Mouse (Mus musculus) neural tube, embryonic 13.5 days (tissue): ENCODE measurements around the gene Zfp786. TPM values are rescaled to one million over a fixed set of nuclear protein-coding genes. Genes with fewer than 3 reads are reported as not detected.

Source experiments
- ATAC-seq: fragments of 200-750 bp; cut with Nextera tagmentation; 2 replicates; pipeline ENCODE4 v1.8.0; 2017; ENCODE audit warnings: low read depth, mild to moderate bottlenecking, moderate TSS enrichment, moderate library complexity
- H3K27ac ChIP-seq: fragments of 300-500 bp; sonication (generic); replicated peaks from 2 replicates; pipeline ENCODE4 v1.5.1; 2015; ENCODE audit warnings: moderate library complexity, mild to moderate bottlenecking, inconsistent platforms
- H3K27me3 ChIP-seq: fragments of 300-500 bp; sonication (generic); 2 replicates; pipeline ENCODE4 v1.6.1; 2015; ENCODE audit warnings: mild to moderate bottlenecking, inconsistent platforms
- H3K36me3 ChIP-seq: fragments of 300-500 bp; sonication (generic); 2 replicates; pipeline ENCODE4 v1.6.1; 2015; ENCODE audit warnings: mild to moderate bottlenecking, inconsistent platforms
- H3K4me1 ChIP-seq: fragments of 300-500 bp; sonication (generic); replicated peaks from 2 replicates; pipeline ENCODE4 v1.6.1; 2015; ENCODE audit warnings: inconsistent platforms
- H3K4me2 ChIP-seq: fragments of 300-500 bp; sonication (generic); 2 replicates; pipeline ENCODE4 v1.6.1; 2015; ENCODE audit warnings: inconsistent platforms, mild to moderate bottlenecking, moderate library complexity
- H3K4me3 ChIP-seq: fragments of 300-500 bp; sonication (generic); 2 replicates; pipeline ENCODE4 v1.5.1; 2015; ENCODE audit warnings: mild to moderate bottlenecking, inconsistent platforms
- H3K9ac ChIP-seq: fragments of 300-500 bp; sonication (generic); 2 replicates; pipeline ENCODE4 v1.6.1; 2015; ENCODE audit warnings: moderate library complexity, mild to moderate bottlenecking, inconsistent platforms
- H3K9me3 ChIP-seq: fragments of 300-500 bp; sonication (generic); 2 replicates; pipeline ENCODE4 v1.6.1; 2016; ENCODE audit warnings: inconsistent platforms
- WGBS: fragments of 180-500 bp; shearing (Covaris S2); methylation state at CpG from one replicate; pipeline ENCODE4 v1.1.7; 2015; 5-methylcytosine and 5-hydroxymethylcytosine counted together
- polyA plus RNA-seq: library from polyadenylated mRNA; unstranded; fragments of >200 nt; fragmentation: Nextera tagmentation; extraction: Ambion mirVana; gene quantifications from 2 replicates; pipeline ENCODE4 v1.2.1, GENCODE M21; 2015

Gene Zfp786
- polyA plus RNA-seq, 1 experiment from 2014 or later, result 17.1 TPM

DNA sequence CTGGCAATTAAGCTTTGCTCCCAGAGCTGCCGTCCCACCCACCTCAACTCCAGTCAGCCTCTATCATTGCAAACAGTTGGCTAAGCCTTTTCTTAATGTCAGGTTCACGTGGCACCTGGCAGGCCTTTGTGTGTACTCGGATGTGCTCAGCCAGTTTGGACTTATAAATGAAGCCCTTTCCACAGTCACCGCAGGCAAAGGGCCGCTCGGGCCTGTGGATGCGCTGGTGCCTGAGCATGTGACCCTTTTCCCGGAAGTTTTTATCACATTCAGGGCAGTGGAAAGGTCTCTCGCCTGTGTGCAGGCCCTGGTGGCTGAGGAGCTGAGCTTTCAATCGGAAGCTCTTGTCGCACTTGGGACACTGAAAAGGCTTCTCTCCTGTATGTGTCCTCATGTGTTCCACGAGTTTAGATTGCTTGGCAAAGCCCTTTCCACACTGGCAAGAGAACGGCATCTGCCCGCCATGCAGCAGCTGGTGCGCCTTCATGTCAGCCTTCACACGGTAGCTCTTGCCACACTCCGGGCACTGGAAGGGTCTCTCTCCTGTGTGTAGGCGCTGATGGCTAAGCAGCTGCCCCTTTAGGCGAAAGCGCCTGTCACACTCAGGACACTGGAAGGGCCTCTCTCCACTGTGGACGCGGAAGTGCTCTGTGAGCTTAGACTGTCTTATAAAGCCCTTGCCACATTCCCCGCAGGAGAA lies 10.9 kb downstream of the Zfp786 start:
- 92% methylated on average over 23 of the region's 23 CpGs for WGBS
- no peaks in the 10 kb centered on the region for H3K9me3 ChIP-seq
- H3K27ac ChIP-seq, result no peak overlapping the region
- H3K4me2 ChIP-seq, result no peak overlapping the region
- no peak overlapping the region for H3K9ac ChIP-seq
- ATAC-seq, result no peak
- no peaks in the 10 kb centered on the region for H3K4me1 ChIP-seq
- no peak overlapping the region for H3K4me3 ChIP-seq
- no peaks in the 10 kb centered on the region for H3K27me3 ChIP-seq
- peaks cover 75% of the 10 kb centered on the region for H3K36me3 ChIP-seq

DNA sequence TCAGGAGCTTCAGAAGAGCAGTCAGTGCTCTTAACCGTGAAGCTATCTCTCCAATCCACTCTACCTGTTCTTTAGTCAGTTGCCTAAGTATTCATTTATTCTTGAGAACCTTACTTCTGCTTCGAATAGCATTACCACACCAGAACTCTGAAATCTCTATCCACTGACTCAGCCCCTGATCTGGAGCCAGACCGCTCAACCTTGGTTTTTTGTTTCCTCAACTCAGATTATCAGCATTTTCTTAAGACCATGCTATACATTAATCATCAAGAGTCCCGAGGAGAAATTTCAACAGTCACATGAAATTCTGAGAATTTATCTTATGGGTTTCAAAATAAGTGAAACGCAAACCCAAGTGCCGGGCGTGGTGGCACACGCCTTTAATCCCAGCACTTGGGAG lies 11.9 kb downstream of the Zfp786 start:
- peaks cover 64% of the 10 kb centered on the region for H3K36me3 ChIP-seq
- WGBS, result 96% methylated on average over 8 of the region's 8 CpGs

DNA sequence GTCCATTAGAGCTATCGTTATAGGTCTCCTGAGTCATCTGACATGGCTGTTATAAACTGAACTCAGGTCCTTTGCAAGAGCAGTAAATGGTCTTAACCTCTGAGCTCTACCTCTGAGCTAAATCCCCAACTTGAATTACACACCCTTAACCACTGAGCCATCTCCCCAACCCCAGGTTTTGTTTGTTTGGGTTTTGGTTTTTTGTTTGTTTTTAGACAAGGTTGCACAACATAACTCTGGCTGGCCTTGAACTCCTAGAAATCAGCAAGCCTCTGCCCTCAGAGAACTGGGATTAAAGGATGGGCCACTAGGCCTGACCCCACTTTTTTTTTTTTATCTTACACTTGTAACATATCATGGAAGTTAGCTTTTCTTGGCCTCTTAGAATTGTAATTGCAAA lies 14.5 kb downstream of the Zfp786 start:
- H3K36me3 ChIP-seq, result peaks cover 40% of the 10 kb centered on the region
- ATAC-seq, result no peak
- no peaks in the 10 kb centered on the region for H3K9me3 ChIP-seq
- H3K27me3 ChIP-seq, result no peaks in the 10 kb centered on the region
- peaks cover 22% of the 10 kb centered on the region for H3K4me1 ChIP-seq
- 95% methylated on average over 1 of the region's 1 CpGs for WGBS
- H3K9ac ChIP-seq, result no peak overlapping the region
- H3K4me2 ChIP-seq, result no peak overlapping the region
- H3K27ac ChIP-seq, result no peak overlapping the region
- H3K4me3 ChIP-seq, result no peak overlapping the region

More for the DNA sequence above, 11.9 kb downstream of the Zfp786 start:
- no peak overlapping the region for H3K9ac ChIP-seq
- H3K9me3 ChIP-seq, result no peaks in the 10 kb centered on the region
- no peak overlapping the region for H3K4me2 ChIP-seq
- no peak for ATAC-seq
- peaks cover 8% of the 10 kb centered on the region; the same call in 1 of the 2 replicates for H3K4me1 ChIP-seq
- H3K27me3 ChIP-seq, result no peaks in the 10 kb centered on the region
- H3K4me3 ChIP-seq, result no peak overlapping the region
- no peak overlapping the region for H3K27ac ChIP-seq

DNA sequence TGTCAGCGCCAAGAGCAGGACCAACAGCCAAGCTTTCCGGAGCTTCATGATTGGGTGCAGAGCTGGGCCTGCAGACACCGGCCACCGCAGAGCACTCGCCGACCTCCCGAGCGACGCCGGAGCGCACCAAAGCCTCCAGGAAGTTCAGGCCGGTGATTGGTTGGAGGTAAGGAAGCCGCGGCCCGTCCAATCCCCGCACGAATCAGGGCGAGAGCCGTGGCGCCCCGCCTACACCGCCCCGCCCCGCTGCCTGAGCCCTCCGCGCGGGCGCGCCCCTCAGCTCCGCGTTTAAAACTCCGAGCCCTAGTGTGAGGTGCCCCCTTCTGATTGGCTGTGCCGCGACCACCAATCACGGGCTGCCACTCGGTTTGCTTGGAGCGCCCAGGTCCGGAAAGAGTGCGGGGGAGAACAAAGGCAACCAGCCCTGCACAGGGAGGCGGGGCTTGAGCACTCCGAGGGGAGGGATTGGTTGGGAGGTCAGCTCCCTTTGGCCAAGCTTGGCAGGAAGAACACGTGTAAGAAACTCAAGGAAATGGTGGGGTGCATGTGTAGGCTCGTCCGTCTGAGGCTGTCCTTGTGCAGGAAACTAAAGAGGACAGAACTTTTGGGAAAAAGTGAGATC lies 17.3 kb downstream of the Zfp786 start, which contains the start of gene Pdia4:
TSS of gene Pdia4 (minus strand) at position 174 of the 622 bp plus-strand sequence.
- H3K4me1 ChIP-seq, result peaks cover 48% of the 10 kb centered on the region
- WGBS, result under 1% methylated on average over 44 of the region's 44 CpGs
- no peaks in the 10 kb centered on the region for H3K27me3 ChIP-seq
- peak within 1 kb of the TSS; percentile 95 for H3K9ac ChIP-seq
- H3K27ac ChIP-seq, result peak within 1 kb of the TSS; percentile 95
- no peaks in the 10 kb centered on the region for H3K9me3 ChIP-seq
- H3K36me3 ChIP-seq, result peaks cover 12% of the 10 kb centered on the region
- peak within 1 kb of the TSS; percentile 87 for H3K4me3 ChIP-seq
- ATAC-seq, result peak; percentile 100
- peak within 1 kb of the TSS; percentile 74 for H3K4me2 ChIP-seq

DNA sequence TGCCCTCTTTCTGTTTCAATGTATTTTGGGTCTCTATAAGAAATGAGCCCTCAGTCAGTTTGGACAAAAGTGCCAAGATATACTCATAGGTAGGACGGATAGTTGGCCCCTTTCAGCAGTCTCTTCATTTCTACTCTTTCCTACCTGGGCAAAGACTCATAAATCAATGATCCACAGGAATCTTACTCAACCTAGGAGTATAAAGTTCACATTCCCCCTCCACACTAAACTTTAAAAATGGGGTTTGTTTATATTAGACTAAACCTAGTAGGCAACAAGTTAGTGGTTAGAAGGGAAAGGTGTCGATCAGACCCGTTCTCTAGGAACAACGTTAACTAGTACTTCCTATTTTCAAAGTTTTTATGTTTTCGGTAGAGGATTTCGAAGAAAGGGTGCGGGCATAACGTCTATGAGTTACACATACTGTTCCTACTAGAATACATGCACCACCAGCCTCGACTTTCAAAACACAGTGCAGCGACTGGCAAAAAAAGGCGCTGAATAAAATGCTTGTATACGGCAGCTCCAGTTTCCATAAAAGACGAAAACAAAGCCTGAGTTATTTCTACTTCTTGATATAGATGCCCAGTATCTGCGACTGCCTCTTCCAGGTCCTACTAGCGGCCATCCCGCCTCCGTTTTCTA lies 18.3 kb downstream of the Zfp786 start:
- under 1% methylated on average over 17 of the region's 17 CpGs for WGBS
- no peak for ATAC-seq
- Histone ChIP-seq H3K9ac (peak overlapping the region; percentile 95), H3K9me3 (no peaks in the 10 kb centered on the region), H3K36me3 (peaks cover 7% of the 10 kb centered on the region), H3K4me2 (peak overlapping the region; percentile 74), H3K4me3 (peak overlapping the region; percentile 87), H3K27me3 (no peaks in the 10 kb centered on the region), H3K27ac (peak overlapping the region; percentile 95), H3K4me1 (peaks cover 52% of the 10 kb centered on the region)

DNA sequence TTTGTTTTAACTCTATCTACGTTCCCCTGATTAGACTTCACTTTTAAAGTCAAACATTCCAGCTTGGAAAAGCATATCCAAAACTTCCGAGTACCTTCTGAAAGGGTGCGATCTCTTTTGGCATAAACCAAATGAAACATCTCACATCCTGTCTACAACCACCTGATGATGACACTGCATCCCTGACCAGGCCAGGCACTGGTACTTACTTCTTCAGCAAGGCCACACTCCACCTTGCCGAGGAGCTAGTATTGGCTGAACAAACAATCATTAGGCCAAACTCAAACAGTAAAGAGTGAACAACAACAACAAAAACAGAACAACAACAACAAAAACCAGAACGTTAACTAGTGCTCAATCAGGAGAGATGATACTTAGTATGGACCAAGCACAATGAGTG lies 19.3 kb downstream of the Zfp786 start:
- H3K9ac ChIP-seq, result peak overlapping the region; percentile 95
- H3K4me3 ChIP-seq, result peak overlapping the region; percentile 87
- H3K27me3 ChIP-seq, result no peaks in the 10 kb centered on the region
- 70% methylated on average over 5 of the region's 5 CpGs for WGBS
- H3K4me1 ChIP-seq, result peaks cover 52% of the 10 kb centered on the region
- no peak for ATAC-seq
- H3K36me3 ChIP-seq, result peaks cover 11% of the 10 kb centered on the region
- H3K4me2 ChIP-seq, result peak overlapping the region; percentile 74
- H3K9me3 ChIP-seq, result no peaks in the 10 kb centered on the region
- no peak overlapping the region for H3K27ac ChIP-seq

DNA sequence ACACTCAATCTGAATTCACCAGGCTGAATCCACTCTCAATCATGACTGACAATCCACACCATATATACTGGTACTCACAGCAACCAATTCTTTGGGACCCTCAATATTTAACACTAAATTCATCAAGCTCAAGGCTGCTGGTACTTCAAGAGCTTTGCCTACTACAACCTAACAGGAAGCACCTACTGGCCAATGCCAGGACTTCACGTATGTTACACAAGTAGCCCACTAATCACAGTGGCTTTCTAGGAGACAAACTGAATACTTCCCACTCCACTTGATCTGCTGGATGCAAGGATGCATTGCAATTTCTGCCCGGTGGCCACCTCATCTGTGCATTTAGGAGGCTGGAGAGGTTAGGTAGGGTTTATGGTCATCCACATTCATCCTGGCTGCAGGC lies 20.5 kb downstream of the Zfp786 start:
- WGBS, result 69% methylated on average over 2 of the region's 2 CpGs

DNA sequence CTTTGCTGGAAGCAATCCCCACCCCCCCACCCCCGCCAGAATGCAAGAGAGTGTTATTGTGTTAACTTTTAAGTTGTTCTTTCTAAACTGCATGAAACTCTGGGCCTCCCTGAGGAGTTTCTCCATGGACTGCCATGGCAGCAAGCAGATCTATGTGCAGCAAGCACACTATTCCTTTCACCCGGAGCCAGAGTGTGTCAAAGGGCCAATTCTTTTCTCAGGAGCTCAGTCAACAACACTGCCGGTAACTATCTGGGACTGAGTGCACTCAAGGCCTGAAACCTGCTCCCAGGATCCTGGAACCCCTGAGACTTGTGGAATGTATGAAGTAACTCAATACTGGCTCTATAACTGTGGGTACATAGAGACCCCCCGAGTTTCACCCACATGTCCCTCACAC lies 21.6 kb downstream of the Zfp786 start:
- peaks cover 47% of the 10 kb centered on the region for H3K4me1 ChIP-seq
- no peak for ATAC-seq
- no peaks in the 10 kb centered on the region for H3K9me3 ChIP-seq
- H3K36me3 ChIP-seq, result peaks cover 34% of the 10 kb centered on the region
- no peak overlapping the region for H3K4me3 ChIP-seq
- no peaks in the 10 kb centered on the region for H3K27me3 ChIP-seq
- H3K9ac ChIP-seq, result no peak overlapping the region
- H3K4me2 ChIP-seq, result 0 out of 2 replicates have a peak overlapping the region, but pooled peaks have one; percentile 74
- H3K27ac ChIP-seq, result peak overlapping the region; percentile 30
- 67% methylated on average over 4 of the region's 4 CpGs for WGBS

More for the DNA sequence above, 20.5 kb downstream of the Zfp786 start:
- no peak for ATAC-seq
- H3K4me1 ChIP-seq, result peaks cover 52% of the 10 kb centered on the region
- H3K9me3 ChIP-seq, result no peaks in the 10 kb centered on the region
- H3K36me3 ChIP-seq, result peaks cover 23% of the 10 kb centered on the region
- H3K27ac ChIP-seq, result no peak overlapping the region
- no peak overlapping the region for H3K4me3 ChIP-seq
- H3K9ac ChIP-seq, result peak overlapping the region; percentile 10; the same call in 1 of the 2 replicates
- peak overlapping the region; percentile 74 for H3K4me2 ChIP-seq
- H3K27me3 ChIP-seq, result no peaks in the 10 kb centered on the region

DNA sequence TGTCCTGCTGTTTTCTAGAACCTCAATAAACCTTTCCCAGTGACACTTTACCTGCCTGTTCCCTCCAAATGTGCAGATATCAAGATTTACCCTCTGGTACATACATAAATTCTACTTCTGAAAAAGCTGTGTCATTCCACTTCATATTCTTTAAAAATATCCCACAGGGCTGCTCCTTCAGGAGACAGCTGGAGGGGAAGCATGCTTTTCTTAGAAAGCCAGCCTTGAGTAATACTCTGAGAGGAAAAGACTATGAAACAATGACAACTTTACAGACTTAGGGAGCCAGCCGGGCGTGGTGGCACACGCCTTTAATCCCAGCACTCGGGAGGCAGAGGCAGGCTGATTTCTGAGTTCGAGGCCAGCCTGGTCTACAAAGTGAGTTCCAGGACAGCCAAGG lies 22.1 kb downstream of the Zfp786 start:
- ATAC-seq, result no peak
- Histone ChIP-seq H3K36me3 (peaks cover 39% of the 10 kb centered on the region), H3K9me3 (no peaks in the 10 kb centered on the region), H3K4me2 (no peak overlapping the region), H3K4me3 (no peak overlapping the region), H3K9ac (no peak overlapping the region), H3K27me3 (no peaks in the 10 kb centered on the region), H3K4me1 (peaks cover 43% of the 10 kb centered on the region), H3K27ac (0 out of 2 replicates have a peak overlapping the region, but pooled peaks have one; percentile 9)
- WGBS, result 92% methylated on average over 5 of the region's 5 CpGs

DNA sequence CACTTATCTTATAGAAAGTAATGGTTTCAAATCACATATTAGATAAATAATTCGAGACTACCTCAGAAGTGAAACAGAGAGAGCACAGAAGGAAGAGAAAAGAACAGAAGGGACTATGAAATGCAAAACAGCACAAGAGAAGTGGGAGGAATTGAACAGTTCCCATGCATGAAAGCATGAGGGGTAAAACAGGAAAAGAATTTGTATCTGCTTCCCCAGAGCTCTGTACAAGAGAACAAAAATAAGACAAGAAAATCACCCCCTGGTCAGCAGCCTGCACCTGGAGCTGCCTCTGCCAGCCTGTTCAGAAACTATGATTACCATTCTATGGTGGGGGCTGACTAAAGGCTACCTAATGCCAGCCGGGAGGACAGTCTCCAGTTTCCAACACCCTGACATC lies 23.2 kb downstream of the Zfp786 start:
- no peak overlapping the region for H3K9ac ChIP-seq
- no peak overlapping the region for H3K4me3 ChIP-seq
- no peak for ATAC-seq
- H3K4me2 ChIP-seq, result no peak overlapping the region
- 90% methylated on average over 2 of the region's 2 CpGs for WGBS
- peaks cover 50% of the 10 kb centered on the region for H3K36me3 ChIP-seq
- no peaks in the 10 kb centered on the region for H3K9me3 ChIP-seq
- H3K27ac ChIP-seq, result no peak overlapping the region
- no peaks in the 10 kb centered on the region for H3K27me3 ChIP-seq
- H3K4me1 ChIP-seq, result peaks cover 43% of the 10 kb centered on the region

DNA sequence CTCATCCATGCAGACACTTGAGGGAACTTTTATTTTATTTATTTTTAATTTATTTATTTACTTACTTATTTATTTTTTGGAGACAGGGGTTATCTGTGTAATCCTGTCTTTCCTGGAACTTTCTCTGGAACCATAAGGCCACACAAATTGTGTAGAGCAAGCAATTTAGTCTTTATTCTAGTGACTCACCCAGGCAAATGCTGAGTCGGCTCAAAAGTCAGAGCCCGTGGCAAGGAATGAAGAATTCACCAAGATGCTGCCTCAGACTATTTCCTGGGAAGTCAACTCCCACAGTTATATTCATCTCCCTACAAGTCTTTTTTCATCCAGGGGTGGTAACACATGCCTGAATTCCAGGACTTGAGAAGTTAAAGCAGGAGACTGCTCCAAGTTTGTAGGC lies 25.1 kb downstream of the Zfp786 start:
- 78% methylated on average over 2 of the region's 2 CpGs for WGBS
- no peaks in the 10 kb centered on the region for H3K27me3 ChIP-seq
- no peak overlapping the region for H3K4me3 ChIP-seq
- no peak overlapping the region for H3K4me2 ChIP-seq
- no peak overlapping the region for H3K27ac ChIP-seq
- no peaks in the 10 kb centered on the region for H3K9me3 ChIP-seq
- H3K36me3 ChIP-seq, result peaks cover 69% of the 10 kb centered on the region
- peaks cover 24% of the 10 kb centered on the region for H3K4me1 ChIP-seq
- no peak overlapping the region for H3K9ac ChIP-seq
- ATAC-seq, result no peak

DNA sequence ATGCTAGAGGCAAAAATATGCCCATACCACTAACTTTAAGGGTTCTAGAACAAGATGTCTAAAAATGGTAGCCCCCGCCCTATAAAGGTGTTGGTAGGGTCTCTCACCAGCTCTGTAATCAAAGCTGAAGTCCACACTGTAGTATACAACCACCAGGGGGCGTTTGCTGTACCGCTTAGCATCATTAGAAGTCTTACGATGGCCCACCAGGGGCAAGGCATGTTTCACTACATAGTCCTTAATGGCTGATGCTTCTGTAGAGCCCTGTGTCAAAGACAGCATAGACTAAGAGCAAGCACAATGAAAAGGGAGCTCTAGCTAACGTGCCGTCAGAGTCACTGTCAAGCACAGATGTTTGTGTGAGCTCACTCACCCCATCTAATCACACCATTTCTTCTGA lies 31.6 kb downstream of the Zfp786 start:
- no peaks in the 10 kb centered on the region for H3K4me1 ChIP-seq
- no peak overlapping the region for H3K9ac ChIP-seq
- H3K36me3 ChIP-seq, result peaks cover 96% of the 10 kb centered on the region
- H3K27ac ChIP-seq, result no peak overlapping the region
- no peaks in the 10 kb centered on the region for H3K9me3 ChIP-seq
- peak; percentile 60; the same call in 1 of the 2 replicates for ATAC-seq
- WGBS, result 55% methylated on average over 6 of the region's 6 CpGs
- H3K27me3 ChIP-seq, result no peaks in the 10 kb centered on the region
- H3K4me3 ChIP-seq, result no peak overlapping the region
- no peak overlapping the region for H3K4me2 ChIP-seq
